Mouse (Mus musculus) forebrain, embryonic 14.5 days (tissue): ENCODE results near the gene Ttc28. TPM values are rescaled to one million over a fixed set of nuclear protein-coding genes. Genes with fewer than 3 reads are reported as not detected.
A peak's percentile ranks its signal among the peaks of the same experiment; 100 is the strongest.
"Not testable (repeated sequence)": the region's sequence is repeated elsewhere in the genome, so short reads cannot be mapped to it uniquely, and the experiment has no call there.

ENCODE experiments used
- ATAC-seq: fragments of 200-750 bp; cut with Nextera tagmentation; 2 replicates; pipeline ENCODE4 v1.8.0; 2017; ENCODE audit warnings: mild to moderate bottlenecking, moderate library complexity
- DNase-seq: peaks from one replicate; pipeline ENCODE4 v3.0.0-alpha.2; 2015; ENCODE audit warnings: low spot score
- H3K27ac ChIP-seq: fragments of 300-500 bp; sonication (generic); 2 replicates; pipeline ENCODE4 v1.5.1; 2014; ENCODE audit warnings: low read depth, mild to moderate bottlenecking, control low read depth, low read length, moderate library complexity
- H3K27me3 ChIP-seq: fragments of 300-500 bp; sonication (generic); replicated peaks from 2 replicates; pipeline ENCODE4 v1.6.1; 2014; ENCODE audit warnings: low read length, control low read depth, mixed read lengths; ENCODE audit not compliant: control insufficient read depth, insufficient read depth
- H3K36me3 ChIP-seq: fragments of 300-500 bp; sonication (generic); 2 replicates; pipeline ENCODE4 v1.6.1; 2014; ENCODE audit warnings: low read length, control low read depth; ENCODE audit not compliant: control insufficient read depth, insufficient read depth
- H3K4me1 ChIP-seq: fragments of 300-500 bp; sonication (generic); 2 replicates; pipeline ENCODE4 v1.6.1; 2014; ENCODE audit warnings: antibody characterized with exemption, low read length, control low read depth; ENCODE audit not compliant: control insufficient read depth, insufficient read depth
- H3K4me2 ChIP-seq: fragments of 300-500 bp; sonication (generic); 2 replicates; pipeline ENCODE4 v1.6.1; 2014; ENCODE audit warnings: mild to moderate bottlenecking, control low read depth, low read length
- H3K4me3 ChIP-seq: fragments of 300-500 bp; sonication (generic); 2 replicates; pipeline ENCODE4 v1.5.1; 2014; ENCODE audit warnings: low read depth, low read length, control low read depth
- H3K9ac ChIP-seq: fragments of 300-500 bp; sonication (generic); 2 replicates; pipeline ENCODE4 v1.6.1; 2014; ENCODE audit warnings: mild to moderate bottlenecking, low read length, control low read depth, moderate library complexity
- H3K9me3 ChIP-seq: fragments of 300-500 bp; sonication (generic); replicated peaks from 2 replicates; pipeline ENCODE4 v1.6.1; 2016; ENCODE audit warnings: low read length, control low read depth, mixed read lengths; ENCODE audit not compliant: control insufficient read depth
- WGBS: fragments of 180-500 bp; shearing (Covaris S2); extraction: QIAGEN DNeasy Blood & Tissue Kit; methylation state at CpG from one replicate; pipeline ENCODE4 v1.1.7; 2014; 5-methylcytosine and 5-hydroxymethylcytosine counted together
- polyA plus RNA-seq: library from polyadenylated mRNA; unstranded; fragments of >200 nt; fragmentation: Nextera tagmentation; extraction: Ambion mirVana; gene quantifications from 2 replicates; pipeline ENCODE4 v1.2.1, GENCODE M21; 2014

The Ttc28 gene
- polyA plus RNA-seq, 1 experiment from 2014 or later = 29.0 TPM

GRCm38 (mm10) chr5:111247571-111248265 is 368.1 kb downstream of the Ttc28 start:
- no peak overlapping the region for H3K4me2 ChIP-seq
- no peak overlapping the region for H3K9ac ChIP-seq
- DNase-seq = no peak
- H3K4me3 ChIP-seq = no peak overlapping the region
- no peaks in the 10 kb centered on the region for H3K27me3 ChIP-seq
- H3K9me3 ChIP-seq = no peaks in the 10 kb centered on the region
- H3K36me3 ChIP-seq = 0 out of 2 replicates have a peak, but pooled peaks cover 3% of the 10 kb centered on the region
- no peaks in the 10 kb centered on the region for H3K4me1 ChIP-seq
- no peak for ATAC-seq
- no peak overlapping the region for H3K27ac ChIP-seq
- 91% methylated on average over 10 of the region's 10 CpGs for WGBS

GRCm38 (mm10) chr5:111252147-111252546 is 372.5 kb downstream of the Ttc28 start:
- H3K9ac ChIP-seq = no peak overlapping the region
- H3K27ac ChIP-seq = no peak overlapping the region
- ATAC-seq = no peak
- H3K27me3 ChIP-seq = no peaks in the 10 kb centered on the region
- 85% methylated on average over 3 of the region's 3 CpGs for WGBS
- no peak overlapping the region for H3K4me2 ChIP-seq
- H3K36me3 ChIP-seq = 0 out of 2 replicates have a peak, but pooled peaks cover 3% of the 10 kb centered on the region
- no peaks in the 10 kb centered on the region for H3K9me3 ChIP-seq
- no peak for DNase-seq
- peaks cover 19% of the 10 kb centered on the region for H3K4me1 ChIP-seq
- no peak overlapping the region for H3K4me3 ChIP-seq

- ATAC-seq (no peak), DNase-seq (no peak)
- peaks cover 19% of the 10 kb centered on the region for H3K4me1 ChIP-seq
- H3K4me3 ChIP-seq = no peak overlapping the region
- WGBS = 81% methylated on average over 9 of the region's 9 CpGs
- 0 out of 2 replicates have a peak overlapping the region, but pooled peaks have one; percentile 7 for H3K9ac ChIP-seq
- H3K4me2 ChIP-seq = no peak overlapping the region
- no peaks in the 10 kb centered on the region for H3K27me3 ChIP-seq
- no peak overlapping the region for H3K27ac ChIP-seq
- no peaks in the 10 kb centered on the region for H3K9me3 ChIP-seq
- H3K36me3 ChIP-seq = no peaks in the 10 kb centered on the region
Measured at GRCm38 (mm10) chr5:111254362-111254761, 374.8 kb downstream of the Ttc28 start.

- DNase-seq (no peak), ATAC-seq (no peak)
- H3K36me3 ChIP-seq = no peaks in the 10 kb centered on the region
- 80% methylated on average over 11 of the region's 11 CpGs for WGBS
- no peaks in the 10 kb centered on the region for H3K27me3 ChIP-seq
- no peaks in the 10 kb centered on the region for H3K9me3 ChIP-seq
- no peak overlapping the region; the same call in 1 of the 2 replicates for H3K27ac ChIP-seq
- no peak overlapping the region for H3K4me3 ChIP-seq
- H3K4me1 ChIP-seq = peaks cover 19% of the 10 kb centered on the region
- H3K4me2 ChIP-seq = no peak overlapping the region
- peak overlapping the region; percentile 7; the same call in 1 of the 2 replicates for H3K9ac ChIP-seq
Measured at GRCm38 (mm10) chr5:111254781-111255180, 375.2 kb downstream of the Ttc28 start.

- Histone ChIP-seq H3K4me1 (peaks cover 19% of the 10 kb centered on the region), H3K27ac (peak overlapping the region; percentile 73; the same call in 1 of the 2 replicates), H3K27me3 (no peaks in the 10 kb centered on the region), H3K4me3 (no peak overlapping the region), H3K9ac (peak overlapping the region; percentile 30; the same call in 1 of the 2 replicates), H3K4me2 (peak overlapping the region; percentile 20; the same call in 1 of the 2 replicates), H3K9me3 (no peaks in the 10 kb centered on the region), H3K36me3 (no peaks in the 10 kb centered on the region)
- WGBS = 26% methylated on average over 7 of the region's 7 CpGs
- peak; percentile 49 for ATAC-seq
- peak; percentile 66 for DNase-seq
Measured at GRCm38 (mm10) chr5:111256181-111256580, 376.6 kb downstream of the Ttc28 start.

- 2% methylated on average over 2 of the region's 2 CpGs for WGBS
- peak; percentile 53 for ATAC-seq
- Histone ChIP-seq H3K4me1 (peaks cover 24% of the 10 kb centered on the region), H3K27ac (no peak overlapping the region), H3K27me3 (no peaks in the 10 kb centered on the region), H3K9ac (no peak overlapping the region), H3K9me3 (no peaks in the 10 kb centered on the region), H3K4me2 (no peak overlapping the region), H3K4me3 (no peak overlapping the region), H3K36me3 (no peaks in the 10 kb centered on the region)
- DNase-seq = peak; percentile 86
Measured at GRCm38 (mm10) chr5:111257127-111257526, 377.5 kb downstream of the Ttc28 start.

- H3K27ac ChIP-seq, ATAC-seq, H3K9ac ChIP-seq, H3K27me3 ChIP-seq, H3K4me2 ChIP-seq, H3K4me3 ChIP-seq, DNase-seq, H3K36me3 ChIP-seq, H3K9me3 ChIP-seq: not testable (repeated sequence)
- peaks cover 25% of the 10 kb centered on the region for H3K4me1 ChIP-seq
- WGBS = 100% methylated on average over 1 of the region's 1 CpGs
Measured at GRCm38 (mm10) chr5:111261162-111261561, 381.6 kb downstream of the Ttc28 start.

- H3K4me1 ChIP-seq = peaks cover 17% of the 10 kb centered on the region
- H3K4me2 ChIP-seq = no peak overlapping the region
- H3K27ac ChIP-seq = peak overlapping the region; percentile 63; the same call in 1 of the 2 replicates
- peak; percentile 49; the same call in 1 of the 2 replicates for ATAC-seq
- peaks cover 12% of the 10 kb centered on the region for H3K36me3 ChIP-seq
- H3K9me3 ChIP-seq = peaks cover 5% of the 10 kb centered on the region; the same call in 1 of the 2 replicates
- no peak overlapping the region for H3K4me3 ChIP-seq
- H3K27me3 ChIP-seq = no peaks in the 10 kb centered on the region
- WGBS = 68% methylated on average over 13 of the region's 13 CpGs
- peak; percentile 41 for DNase-seq
- peak overlapping the region; percentile 17; the same call in 1 of the 2 replicates for H3K9ac ChIP-seq
Measured at GRCm38 (mm10) chr5:111261733-111262573, 382.4 kb downstream of the Ttc28 start.
